Mouse (Mus musculus): Measurements from ENCODE around the gene Mapk8.

DNA sequence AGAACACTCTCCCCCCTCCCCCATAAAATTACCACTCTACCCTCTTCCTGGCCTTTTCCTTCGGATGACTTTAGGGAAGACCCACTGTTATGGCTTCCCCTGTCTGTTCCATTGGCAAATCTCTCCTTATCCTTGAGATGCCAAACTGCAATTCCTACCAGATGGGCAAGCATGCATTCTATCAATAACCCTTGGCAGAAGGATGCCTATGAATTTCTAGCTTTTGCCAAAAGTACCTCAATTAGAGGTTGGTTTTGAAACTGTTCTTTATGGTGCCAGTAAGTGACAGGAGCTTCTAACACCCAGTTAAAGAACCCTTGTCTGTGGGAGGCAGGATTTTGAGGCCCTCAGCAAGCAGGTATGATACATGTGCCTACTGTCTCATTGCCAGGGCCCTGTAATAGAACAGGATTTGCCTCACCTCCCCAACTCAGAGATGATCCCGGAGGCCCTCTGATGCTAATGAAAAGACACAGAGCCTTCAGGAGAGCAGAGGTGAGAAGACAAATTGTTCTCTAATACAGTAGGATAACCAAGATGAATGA, 2.4 kb upstream of the Mapk8 start:
- TF ChIP-seq POLR2A (IDR thresholded peaks at IDR 0.05; ENCODE audit: borderline replicate concordance, control insufficient read depth, low read depth, low read length), result no peak
- TF ChIP-seq CTCF (IDR thresholded peaks at IDR 0.05; ENCODE audit: control insufficient read depth, insufficient read depth, low read length), result no peak
